Mouse (Mus musculus): Measurements from ENCODE around the gene Dph3.
A peak's percentile ranks its signal among the peaks of the same experiment; 100 is the strongest.
"Not testable (repeated sequence)": the region's sequence is repeated elsewhere in the genome, so short reads cannot be mapped to it uniquely, and the experiment has no call there.

Dph3 gene

GRCm38 (mm10) chr14:32085486-32086201 lies at the start of gene Dph3:
Dph3 (minus strand) TSS chr14:32085729.
- DNase-seq (ENCODE audit: low spot score): peak; percentile 98

DNA sequence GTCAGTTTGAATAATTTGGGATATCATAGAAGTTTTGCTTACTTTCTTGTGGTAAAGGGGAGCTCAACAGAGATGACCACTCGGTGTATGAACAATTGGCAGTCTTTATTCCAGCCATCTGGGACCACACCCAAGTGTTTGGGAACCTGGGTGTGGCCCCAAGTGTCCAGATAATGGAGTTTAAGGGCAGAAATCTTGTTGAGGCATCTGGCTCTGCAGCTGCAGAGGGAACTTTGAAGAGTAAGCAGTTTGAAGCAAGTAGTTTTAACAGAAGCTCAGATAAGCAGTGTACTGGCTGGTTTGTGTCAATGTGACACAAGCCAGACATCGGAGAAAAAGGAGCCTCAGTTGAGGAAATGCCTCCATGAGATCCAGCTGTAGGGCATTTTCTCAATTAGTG lies 48.8 kb upstream of the Dph3 start:
- DNase-seq (ENCODE audit: low spot score): no peak

- no peak for DNase-seq (ENCODE audit: low spot score)
These were observed 46.3 kb upstream of the Dph3 start for GRCm38 (mm10) chr14:32131836-32132235.

DNA sequence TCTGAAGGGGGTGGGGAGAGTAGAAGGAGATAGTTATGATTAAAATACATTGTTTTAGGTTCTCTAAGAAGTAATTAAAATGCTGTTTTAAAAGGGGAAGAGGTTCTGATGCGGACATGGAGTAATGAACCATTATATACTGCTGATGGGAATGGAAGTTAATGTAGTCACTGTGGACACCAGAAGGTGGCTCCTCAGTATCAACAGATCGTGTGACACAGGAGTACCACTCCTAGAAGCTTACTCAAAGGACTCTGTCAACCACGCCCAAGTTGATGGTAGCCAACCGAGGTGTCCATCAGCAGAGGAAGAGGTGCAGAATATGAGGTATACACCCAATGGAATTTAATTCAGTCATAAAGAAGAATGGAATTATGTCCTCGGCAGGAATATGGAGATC lies 42.9 kb upstream of the Dph3 start:
- no peak for DNase-seq (ENCODE audit: low spot score)

GRCm38 (mm10) chr14:32125256-32125655 lies 39.7 kb upstream of the Dph3 start:
- not testable (repeated sequence) for DNase-seq (ENCODE audit: low spot score)

- no peak for DNase-seq (ENCODE audit: low spot score)
These were observed 38.7 kb upstream of the Dph3 start for GRCm38 (mm10) chr14:32124261-32124660.

DNA sequence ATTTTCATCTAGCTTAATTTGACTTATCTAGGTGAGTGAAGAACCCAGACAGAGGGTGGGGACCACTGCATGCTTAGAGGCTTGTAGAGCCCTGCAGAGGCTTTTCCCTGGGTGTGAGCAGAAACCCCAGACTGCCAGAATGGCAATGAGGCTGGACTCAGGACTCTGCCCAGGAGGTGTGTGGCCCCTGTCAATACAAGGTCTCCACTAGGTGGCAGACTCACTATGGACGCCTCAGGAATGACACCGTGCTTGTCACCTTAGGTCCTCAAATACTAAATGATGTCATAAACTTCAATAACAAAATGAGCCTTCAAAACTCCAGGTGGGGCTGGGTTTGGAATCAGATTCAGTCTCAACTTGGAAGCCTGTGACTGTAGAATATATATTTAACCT lies 36.4 kb upstream of the Dph3 start:
- peak; percentile 26 for DNase-seq (ENCODE audit: low spot score)

DNA sequence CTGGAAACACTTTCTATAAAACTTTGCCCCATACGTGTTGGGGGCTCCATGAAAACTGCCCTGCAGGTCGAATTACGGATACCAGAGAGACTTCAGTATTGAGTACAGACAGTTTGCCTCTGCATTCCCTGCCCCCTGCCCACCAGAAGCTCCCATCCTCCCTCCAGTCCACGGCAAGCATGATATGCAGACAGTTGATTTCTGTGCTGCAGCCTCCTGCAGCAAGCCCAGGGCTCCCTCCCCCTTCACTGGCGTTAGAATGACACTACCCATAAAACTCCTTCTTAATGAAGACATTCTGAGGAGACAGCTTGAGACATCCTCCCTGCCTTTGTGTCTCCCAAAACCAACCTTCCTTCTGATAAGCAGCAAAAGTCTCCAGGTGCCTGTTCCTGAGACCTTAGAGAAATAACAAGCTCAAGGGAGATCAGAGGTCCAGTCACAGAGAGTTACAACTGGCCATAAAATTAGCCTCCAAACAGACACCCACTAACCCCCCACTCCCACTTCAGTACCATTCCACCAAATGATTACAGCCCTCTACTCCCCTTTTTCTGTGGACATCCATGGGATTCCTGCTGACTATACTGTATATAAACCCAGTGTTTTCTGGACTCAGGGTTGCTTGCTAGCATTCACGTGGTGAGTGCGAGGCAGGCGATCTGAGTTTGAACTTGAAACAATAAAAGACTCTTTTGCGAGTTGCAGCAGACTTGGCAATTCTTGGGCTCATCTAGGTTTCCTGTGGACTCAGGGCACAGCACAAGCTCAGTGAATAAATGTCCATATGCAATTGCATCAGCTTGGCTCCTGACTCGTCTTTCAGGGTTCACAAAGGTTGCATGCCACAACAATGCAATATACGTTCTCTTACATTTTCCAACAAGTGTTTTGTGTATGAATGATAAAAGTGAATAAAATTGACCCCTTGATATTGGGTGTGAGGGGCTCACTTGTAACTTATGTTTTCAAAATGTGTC lies 35.7 kb upstream of the Dph3 start:
- DNase-seq (ENCODE audit: low spot score): no peak

DNA sequence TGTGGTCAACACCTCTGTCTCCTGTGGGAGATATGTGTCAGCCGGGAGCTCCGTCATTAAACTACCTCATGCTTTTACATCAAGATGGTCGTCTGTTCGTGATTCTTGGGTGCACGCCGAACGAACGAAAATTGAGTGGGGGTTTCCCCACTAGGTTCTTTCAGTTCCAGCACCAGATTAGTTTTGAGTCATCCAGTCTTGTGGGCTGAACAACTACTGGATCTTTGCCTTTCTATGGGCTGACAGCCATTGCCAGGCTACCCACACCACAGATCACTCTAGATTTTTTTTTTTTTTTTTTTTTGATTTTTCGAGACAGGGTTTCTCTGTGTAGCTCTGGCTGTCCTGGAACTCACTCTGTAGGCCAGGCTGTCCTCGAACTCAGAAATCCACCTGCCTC lies 26.6 kb upstream of the Dph3 start:
- DNase-seq (ENCODE audit: low spot score): not testable (repeated sequence)

DNA sequence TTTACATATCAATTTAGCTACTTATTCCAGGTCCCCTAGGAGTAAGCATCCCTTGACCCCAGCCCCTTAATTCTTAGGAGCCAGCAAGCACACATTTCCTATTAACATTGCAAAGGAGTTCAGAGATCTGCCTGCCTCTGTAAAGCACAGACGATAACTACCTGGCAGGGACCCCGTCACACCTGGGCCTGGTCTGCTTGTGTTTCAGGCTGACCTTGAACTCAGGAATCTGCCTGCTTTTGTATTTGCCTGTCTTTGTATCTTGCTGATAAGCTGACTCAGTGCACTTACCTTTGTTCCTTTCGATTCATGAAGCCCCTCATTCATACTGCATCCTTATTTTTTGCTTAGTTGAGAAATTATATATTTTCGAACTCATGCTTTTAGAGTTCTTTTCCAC lies 21.4 kb upstream of the Dph3 start:
- DNase-seq (ENCODE audit: low spot score): no peak

DNA sequence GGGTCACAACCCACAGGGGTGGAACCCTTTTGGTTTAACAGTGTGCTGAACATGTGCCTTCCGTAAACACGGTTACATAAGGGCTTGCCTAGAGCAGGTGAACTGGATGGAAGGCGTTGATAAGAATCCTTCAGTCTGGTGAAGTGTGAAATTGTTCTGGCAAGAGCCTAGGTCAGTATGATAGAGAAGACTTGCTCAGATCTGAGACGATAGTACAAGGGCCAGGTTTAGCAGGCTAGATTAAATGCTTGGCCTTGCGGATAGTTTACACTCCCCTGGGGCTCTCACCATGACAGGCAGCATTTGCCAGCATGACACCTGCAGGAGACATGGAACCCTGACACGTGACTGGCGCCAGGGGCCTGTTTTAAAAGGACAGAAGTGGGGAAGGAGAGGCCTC lies 20.1 kb upstream of the Dph3 start:
- DNase-seq (ENCODE audit: low spot score): no peak

- no peak for DNase-seq (ENCODE audit: low spot score)
These were observed 18.0 kb upstream of the Dph3 start for GRCm38 (mm10) chr14:32103556-32103955.

- no peak for DNase-seq (ENCODE audit: low spot score)
These were observed 13.4 kb upstream of the Dph3 start for GRCm38 (mm10) chr14:32098951-32099350.

- no peak for DNase-seq (ENCODE audit: low spot score)
These were observed 12.2 kb upstream of the Dph3 start for GRCm38 (mm10) chr14:32097691-32098090.

- DNase-seq (ENCODE audit: low spot score): no peak
These were observed 11.2 kb upstream of the Dph3 start for GRCm38 (mm10) chr14:32096740-32097139.

GRCm38 (mm10) chr14:32095646-32096045 lies 10.1 kb upstream of the Dph3 start:
- DNase-seq (ENCODE audit: low spot score): no peak

GRCm38 (mm10) chr14:32093500-32094117 lies 8.1 kb upstream of the Dph3 start:
- no peak for DNase-seq (ENCODE audit: low spot score)

DNA sequence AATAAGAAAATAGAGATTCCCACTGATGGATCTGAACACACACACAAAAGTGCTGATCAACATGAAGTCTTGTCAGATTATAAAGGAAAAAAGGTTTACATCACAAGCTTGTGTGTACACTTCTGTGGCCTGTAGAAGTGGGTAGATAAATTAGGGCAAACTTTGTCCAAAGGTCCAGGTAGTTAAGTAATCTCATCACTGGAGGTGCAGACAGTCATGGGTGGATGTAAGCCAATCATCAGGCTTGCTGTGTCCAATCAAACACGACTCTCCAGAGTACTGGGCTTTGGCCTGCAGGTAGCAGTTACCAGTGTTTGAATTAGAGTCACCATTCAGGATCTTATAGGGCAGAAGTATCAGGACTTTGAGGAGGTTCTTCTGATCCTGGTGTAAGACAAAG lies 7.5 kb upstream of the Dph3 start:
- DNase-seq (ENCODE audit: low spot score): no peak

DNA sequence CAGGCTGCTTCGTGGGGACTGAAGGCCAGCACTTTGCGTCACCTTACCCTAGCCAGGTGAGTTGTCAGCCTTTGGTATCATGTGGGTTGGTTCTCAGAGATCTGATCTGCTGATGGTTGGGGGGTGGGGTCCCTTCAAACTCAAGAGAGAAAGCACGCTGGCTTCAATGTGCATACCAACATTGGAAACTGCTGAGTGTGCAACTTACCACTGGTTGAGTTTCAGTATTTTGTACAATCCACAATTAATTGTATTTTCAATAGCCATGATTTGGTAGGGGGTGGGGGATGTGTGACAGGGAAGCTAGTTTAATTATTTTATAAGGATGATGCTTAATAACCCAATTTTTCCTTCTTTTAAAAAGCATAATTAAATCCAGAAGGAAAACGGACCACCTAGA lies 6.2 kb upstream of the Dph3 start:
- DNase-seq (ENCODE audit: low spot score): no peak

- no peak for DNase-seq (ENCODE audit: low spot score)
These were observed 5.6 kb upstream of the Dph3 start for GRCm38 (mm10) chr14:32091124-32091523.

- DNase-seq (ENCODE audit: low spot score): not testable (repeated sequence)
These were observed 2.2 kb upstream of the Dph3 start for GRCm38 (mm10) chr14:32087584-32088248.

- peak; percentile 4 for DNase-seq (ENCODE audit: low spot score)
These were observed 697 bp upstream of the Dph3 start for GRCm38 (mm10) chr14:32086226-32086625.

Data from spleen, adult 12 weeks (tissue).